ENCODE assay signal across 8 mouse cellular contexts in genomic region chr11:88822991-88823390, GRCm38 (mm10). TPM values are rescaled to one million over a fixed set of nuclear protein-coding genes. Genes with fewer than 3 reads are reported as not detected.
A peak's percentile ranks its signal among the peaks of the same experiment; 100 is the strongest.
DNase-seq lines count a peak whose midpoint lies in the region; ATAC-seq lines count a peak whose summit lies in the region.

No protein-coding gene starts in this region.

- H3K9ac ChIP-seq in forebrain, embryonic 13.5 days = no peak overlapping the region
- no peak overlapping the region; the same call in 1 of the 2 replicates for H3K9ac ChIP-seq in hindbrain, embryonic 11.5 days (ENCODE audit: low read depth, low read length)

- no peaks in the 10 kb centered on the region for H3K9me3 ChIP-seq in forebrain, embryonic 13.5 days (replicated peaks)
- no peaks in the 10 kb centered on the region for H3K9me3 ChIP-seq in hindbrain, embryonic 11.5 days (ENCODE audit: control insufficient read depth, low read length)

- peak; percentile 74 to 93 for DNase-seq in adrenal gland, adult (ENCODE audit: inconsistent age in 2 of 2, low spot score in 1 of 2)
- DNase-seq in adrenal gland, adult 8-10 months = no peak
- DNase-seq in cerebellum, adult 11 months = peak; percentile 61
- DNase-seq in hindbrain, embryonic 11.5 days (ENCODE audit: low spot score) = peak; percentile 92
- peak; percentile 86 for DNase-seq in layer of hippocampus, adult 9-10 months (ENCODE audit: low spot score)
- peak; percentile 83 for DNase-seq in lung, postnatal 10 days
- DNase-seq in right cerebral cortex, adult 18-20 months = peak; percentile 68

- H3K4me3 ChIP-seq in forebrain, embryonic 13.5 days = peak overlapping the region; percentile 11; the same call in 1 of the 2 replicates
- peak overlapping the region; percentile 17; the same call in 1 of the 2 replicates for H3K4me3 ChIP-seq in hindbrain, embryonic 11.5 days (ENCODE audit: low read depth, low read length)

- 2% methylated on average over 7 of the region's 7 CpGs for WGBS in forebrain, embryonic 13.5 days
- WGBS in hindbrain, embryonic 11.5 days = 3% methylated on average over 7 of the region's 7 CpGs

- H3K36me3 ChIP-seq in forebrain, embryonic 13.5 days (ENCODE audit: poor library complexity, severe bottlenecking) = no peaks in the 10 kb centered on the region
- no peaks in the 10 kb centered on the region for H3K36me3 ChIP-seq in hindbrain, embryonic 11.5 days (ENCODE audit: control insufficient read depth, insufficient read depth, low read length)

- ATAC-seq in forebrain, embryonic 13.5 days = peak; percentile 69
- ATAC-seq in hindbrain, embryonic 11.5 days (ENCODE audit: low FRiP score) = peak; percentile 69

- no peak overlapping the region for H3K27ac ChIP-seq in forebrain, embryonic 13.5 days
- H3K27ac ChIP-seq in hindbrain, embryonic 11.5 days (ENCODE audit: low read depth, low read length) = no peak overlapping the region

- peaks cover 36% of the 10 kb centered on the region for H3K4me1 ChIP-seq in forebrain, embryonic 13.5 days
- peaks cover 5% of the 10 kb centered on the region for H3K4me1 ChIP-seq in hindbrain, embryonic 11.5 days (replicated peaks; ENCODE audit: control insufficient read depth, insufficient read depth, low read length)

- H3K4me2 ChIP-seq in forebrain, embryonic 13.5 days = peak overlapping the region; percentile 54
- H3K4me2 ChIP-seq in hindbrain, embryonic 11.5 days (replicated peaks; ENCODE audit: low read depth, low read length) = peak overlapping the region; percentile 35

- H3K27me3 ChIP-seq in forebrain, embryonic 13.5 days = no peaks in the 10 kb centered on the region
- no peaks in the 10 kb centered on the region for H3K27me3 ChIP-seq in hindbrain, embryonic 11.5 days (ENCODE audit: control insufficient read depth, insufficient read depth, low read length)

RNA-seq across cellular contexts. Expression of gene Akap1, which starts 41.4 kb away (rescaled TPM):
- 100 to 1,000 TPM; 102 to 124 (median 117) TPM for total RNA-seq in adrenal gland, adult 8-10 months (2022)
- polyA plus RNA-seq in forebrain, embryonic 13.5 days (2015; fragmentation: Nextera tagmentation; extraction: Ambion mirVana) = 21.8 and 26.4 TPM in 2 replicates
- polyA plus RNA-seq in hindbrain, embryonic 11.5 days (2014; fragmentation: Nextera tagmentation; extraction: Ambion mirVana) = 14.0 and 14.2 TPM in 2 replicates
